Mouse (Mus musculus): ENCODE results near the gene Iqce. TPM values are rescaled to one million over a fixed set of nuclear protein-coding genes. Genes with fewer than 3 reads are reported as not detected.

Gene Iqce
- polyA plus RNA-seq, 1 experiment from 2014 or later, result 32.2 TPM

DNA sequence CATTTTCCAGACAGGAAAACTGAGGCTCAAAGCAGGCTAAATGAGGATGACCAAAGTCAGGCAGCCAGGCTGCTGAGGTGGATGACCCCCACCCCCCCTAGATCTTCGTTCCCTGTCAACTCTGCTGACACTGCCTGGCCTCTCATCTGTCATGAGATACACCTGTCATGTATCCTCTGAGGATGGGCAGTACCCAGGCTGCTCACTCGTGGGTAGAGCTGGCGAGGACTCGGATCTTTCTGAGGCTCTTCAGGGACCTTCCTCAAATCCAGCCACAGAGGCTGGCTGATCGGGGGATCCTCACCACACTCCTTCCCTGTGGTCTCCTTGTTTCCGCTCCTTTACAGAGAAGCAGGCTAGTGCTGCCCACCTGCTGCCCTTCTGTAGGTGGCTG lies 86.1 kb downstream of the Iqce start:
- Histone ChIP-seq H3K4me3 (no peak overlapping the region), H3K9ac (no peak overlapping the region), H3K4me1 (peaks cover 32% of the 10 kb centered on the region), H3K9me3 (no peaks in the 10 kb centered on the region), H3K36me3 (replicated peaks) (no peaks in the 10 kb centered on the region), H3K4me2 (no peak overlapping the region), H3K27me3 (replicated peaks) (no peaks in the 10 kb centered on the region), H3K27ac (no peak overlapping the region)
- no peak for ATAC-seq (replicated peaks)
- 83% methylated on average over 6 of the region's 6 CpGs for WGBS

DNA sequence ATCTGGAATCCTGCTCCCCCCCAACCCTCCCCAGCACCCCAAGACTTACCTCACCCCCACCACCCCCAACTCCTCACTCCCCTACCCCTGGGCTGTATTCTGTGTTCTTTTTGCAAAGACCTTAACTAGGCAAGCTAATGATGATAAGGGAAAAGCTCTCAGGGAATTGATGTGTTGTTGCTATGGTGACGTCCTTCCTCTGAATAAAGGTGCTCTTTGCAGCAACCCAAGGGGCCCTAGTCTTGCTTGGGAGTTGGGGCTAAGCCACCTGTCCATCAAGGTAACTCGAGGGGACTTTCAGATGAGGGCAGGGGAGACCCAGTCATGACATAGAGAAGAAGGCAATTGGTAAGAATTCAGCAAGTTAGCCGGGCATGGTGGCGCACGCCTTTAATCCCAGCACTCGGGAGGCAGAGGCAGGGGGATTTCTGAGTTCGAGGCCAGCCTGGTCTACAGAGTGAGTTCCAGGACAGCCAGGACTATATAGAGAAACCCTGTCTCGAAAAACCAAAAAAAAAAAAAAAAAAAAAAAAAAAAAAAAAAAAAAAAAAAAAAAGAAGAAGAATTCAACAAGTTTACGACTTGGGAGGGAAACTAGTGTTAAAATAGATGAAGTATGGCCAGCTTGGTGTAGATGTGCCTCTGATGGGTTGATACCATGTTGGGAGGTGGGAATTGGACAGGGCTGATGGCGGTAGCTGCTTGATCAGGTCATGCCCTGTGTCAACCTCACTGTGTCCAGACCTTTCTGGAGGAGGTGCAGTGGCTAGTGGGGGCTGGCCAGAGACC lies 86.7 kb downstream of the Iqce start:
- no peaks in the 10 kb centered on the region for H3K9me3 ChIP-seq
- no peak overlapping the region for H3K4me3 ChIP-seq
- no peaks in the 10 kb centered on the region for H3K27me3 ChIP-seq (replicated peaks)
- no peak overlapping the region for H3K4me2 ChIP-seq
- peaks cover 38% of the 10 kb centered on the region for H3K4me1 ChIP-seq
- no peak overlapping the region for H3K9ac ChIP-seq
- H3K36me3 ChIP-seq (replicated peaks), result no peaks in the 10 kb centered on the region
- 75% methylated on average over 10 of the region's 10 CpGs for WGBS
- peak overlapping the region; percentile 9; the same call in 1 of the 2 replicates for H3K27ac ChIP-seq
- no peak for ATAC-seq (replicated peaks)

DNA sequence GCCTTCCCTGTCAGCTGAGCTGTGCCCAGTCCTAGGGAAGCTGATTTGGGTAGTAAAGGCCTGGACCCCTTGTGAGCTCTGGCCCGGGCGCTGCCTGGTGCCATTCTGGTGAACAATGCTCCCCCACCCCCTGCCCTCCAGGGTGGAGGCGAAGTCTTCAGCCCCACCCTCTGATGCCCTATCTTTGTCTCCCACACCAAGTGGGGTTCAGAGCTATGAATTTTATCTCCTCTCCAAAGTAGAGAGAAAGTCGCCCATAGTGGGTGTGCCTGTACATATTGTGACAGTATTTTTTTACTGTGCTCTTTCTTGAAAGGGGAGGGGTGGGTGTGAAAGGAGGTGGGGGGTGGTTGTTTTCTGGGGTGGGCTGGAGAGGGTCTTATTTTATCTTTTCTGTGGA lies 87.3 kb downstream of the Iqce start:
- Histone ChIP-seq H3K9ac (no peak overlapping the region), H3K4me2 (no peak overlapping the region), H3K36me3 (replicated peaks) (no peaks in the 10 kb centered on the region), H3K4me3 (no peak overlapping the region), H3K27me3 (replicated peaks) (no peaks in the 10 kb centered on the region), H3K4me1 (peaks cover 39% of the 10 kb centered on the region), H3K27ac (peak overlapping the region; percentile 9; the same call in 1 of the 2 replicates), H3K9me3 (no peaks in the 10 kb centered on the region)
- WGBS, result 88% methylated on average over 4 of the region's 4 CpGs
- no peak for ATAC-seq (replicated peaks)

DNA sequence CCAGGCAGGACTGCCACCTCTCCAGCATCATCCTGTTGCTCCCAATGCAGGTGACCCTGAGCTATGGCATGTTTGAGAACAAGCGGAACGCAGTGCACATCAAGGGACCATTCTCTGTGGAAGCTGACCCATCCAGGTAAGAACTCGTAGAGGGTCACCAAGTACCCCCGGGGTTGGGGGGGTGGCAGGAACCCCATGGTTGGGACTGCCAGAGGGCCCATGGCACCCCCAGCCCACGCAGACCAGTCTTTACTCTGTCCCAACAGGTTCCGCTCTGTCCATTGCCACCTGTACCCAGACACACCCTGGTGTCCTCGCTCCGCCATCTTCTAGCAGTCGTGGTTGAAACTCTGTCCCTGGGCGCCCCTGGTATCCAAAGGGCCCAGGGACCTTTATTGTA lies 88.0 kb downstream of the Iqce start:
- ATAC-seq (replicated peaks), result no peak
- Histone ChIP-seq H3K27me3 (replicated peaks) (no peaks in the 10 kb centered on the region), H3K4me3 (no peak overlapping the region), H3K36me3 (replicated peaks) (no peaks in the 10 kb centered on the region), H3K4me2 (no peak overlapping the region), H3K27ac (no peak overlapping the region), H3K4me1 (peaks cover 37% of the 10 kb centered on the region), H3K9me3 (no peaks in the 10 kb centered on the region), H3K9ac (no peak overlapping the region)
- WGBS, result 98% methylated on average over 10 of the region's 10 CpGs

DNA sequence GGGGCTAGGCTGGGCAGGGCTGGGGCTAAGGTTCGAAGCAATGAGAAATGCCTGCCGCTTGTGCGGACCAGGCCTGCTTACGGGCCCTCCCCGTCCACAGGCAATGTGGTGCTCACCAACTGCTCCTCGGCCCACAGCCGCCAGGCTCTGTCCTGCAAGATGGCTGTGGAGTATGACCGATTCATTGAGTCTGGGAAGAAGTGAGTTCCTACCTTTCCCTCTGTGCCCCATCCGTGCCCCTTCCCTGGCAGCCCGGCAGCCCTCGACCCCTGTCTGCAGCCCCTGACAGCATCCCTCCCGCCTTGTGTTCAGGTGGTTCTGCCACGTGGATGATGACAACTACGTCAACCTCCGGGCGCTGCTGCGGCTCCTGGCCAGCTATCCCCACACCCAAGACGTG lies 90.0 kb downstream of the Iqce start:
- Histone ChIP-seq H3K4me3 (no peak overlapping the region), H3K4me2 (peak overlapping the region; percentile 89), H3K27ac (no peak overlapping the region), H3K9me3 (no peaks in the 10 kb centered on the region), H3K4me1 (peaks cover 51% of the 10 kb centered on the region), H3K27me3 (replicated peaks) (no peaks in the 10 kb centered on the region; the same call in 1 of the 2 replicates), H3K9ac (no peak overlapping the region), H3K36me3 (replicated peaks) (no peaks in the 10 kb centered on the region)
- WGBS, result 19% methylated on average over 18 of the region's 18 CpGs
- no peak for ATAC-seq (replicated peaks)

Other genes starting within 250 kb of the Iqce start
- gene Chst12, start 196.8 kb downstream of the Iqce start, polyA plus RNA-seq (2015; fragmentation: Nextera tagmentation; extraction: Ambion mirVana), result 24.7 and 25.1 TPM in 2 replicates
- gene Grifin, start 137.3 kb downstream of the Iqce start, polyA plus RNA-seq (2015; fragmentation: Nextera tagmentation; extraction: Ambion mirVana), result 0.41 TPM in 1 of 2 replicates, not detected in the other
- 20.4 and 21.8 TPM in 2 replicates for gene Lfng, start 95.1 kb downstream of the Iqce start, polyA plus RNA-seq (2015; fragmentation: Nextera tagmentation; extraction: Ambion mirVana)
- gene Ttyh3, start 53.3 kb downstream of the Iqce start, polyA plus RNA-seq (2015; fragmentation: Nextera tagmentation; extraction: Ambion mirVana), result 80.3 and 84.2 TPM in 2 replicates
- gene Brat1, start 2.6 kb upstream of the Iqce start, polyA plus RNA-seq (2015; fragmentation: Nextera tagmentation; extraction: Ambion mirVana), result 25.4 and 25.9 TPM in 2 replicates
- 5.0 and 5.2 TPM in 2 replicates for gene Amz1, start 21.7 kb upstream of the Iqce start, polyA plus RNA-seq (2015; fragmentation: Nextera tagmentation; extraction: Ambion mirVana)
- gene Gna12, start 128.1 kb upstream of the Iqce start, polyA plus RNA-seq (2015; fragmentation: Nextera tagmentation; extraction: Ambion mirVana), result 49.8 and 63.1 TPM in 2 replicates

All from midbrain, embryonic 15.5 days (tissue).